Mouse (Mus musculus) kidney, adult 2 months (tissue): Measurements from ENCODE around the gene Ercc4.

Source experiments
- CTCF ChIP-seq: fragments of 200-500 bp; conservative IDR thresholded peaks from 2 replicates; pipeline ENCODE4 v1.5.1; 2011; ENCODE audit warnings: low read depth, mild to moderate bottlenecking, control low read depth, low read length, moderate library complexity, mixed read lengths; ENCODE audit not compliant: insufficient read depth, insufficient read length
- POLR2A ChIP-seq: fragments of 200-500 bp; IDR thresholded peaks from one replicate; pipeline ENCODE4 v1.6.1; 2011; ENCODE audit warnings: low read depth, low read length, control low read depth

- TF ChIP-seq POLR2A (no peak), CTCF (no peak)
Measured at GRCm38 (mm10) chr16:13183182-13183742, 73.8 kb downstream of the Ercc4 start.
